Mouse (Mus musculus): Measurements from ENCODE around the gene Mphosph9. TPM values are rescaled to one million over a fixed set of nuclear protein-coding genes. Genes with fewer than 3 reads are reported as not detected.
A peak's percentile ranks its signal among the peaks of the same experiment; 100 is the strongest.

Gene Mphosph9
- total RNA-seq, 2 experiments from 2014 or later, result 8.7 to 21.2 TPM

GRCm38 (mm10) chr5:124270226-124270625, 57.5 kb downstream of the Mphosph9 start:
- ATAC-seq (ENCODE audit: poor library complexity, severe bottlenecking), result no peak

DNA sequence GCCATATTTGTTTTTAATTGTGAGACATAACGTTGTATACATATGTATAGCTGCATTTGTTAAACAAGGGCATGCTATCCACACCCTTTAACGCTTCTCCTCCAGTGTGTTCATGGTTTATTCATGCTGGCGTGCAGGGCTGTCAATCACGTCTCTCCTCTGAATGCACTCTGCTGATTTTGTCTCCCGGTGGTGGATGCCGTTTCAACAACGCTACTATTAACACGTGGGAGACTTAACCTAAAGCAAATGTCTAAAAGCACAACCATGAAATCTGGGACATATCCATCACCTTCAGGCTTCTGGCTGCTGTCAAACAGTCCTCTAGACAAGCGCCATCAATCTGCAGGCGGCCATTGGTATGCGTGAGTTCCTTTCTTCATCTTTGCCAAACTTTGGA, 58.1 kb downstream of the Mphosph9 start:
- no peak for ATAC-seq (ENCODE audit: poor library complexity, severe bottlenecking)

GRCm38 (mm10) chr5:124267652-124268051, 60.1 kb downstream of the Mphosph9 start:
- ATAC-seq (ENCODE audit: poor library complexity, severe bottlenecking), result no peak

- no peak for ATAC-seq (ENCODE audit: poor library complexity, severe bottlenecking)
These were observed 61.0 kb downstream of the Mphosph9 start for GRCm38 (mm10) chr5:124266821-124267220.

GRCm38 (mm10) chr5:124263246-124263645, 64.5 kb downstream of the Mphosph9 start:
- no peak for ATAC-seq (ENCODE audit: poor library complexity, severe bottlenecking)

DNA sequence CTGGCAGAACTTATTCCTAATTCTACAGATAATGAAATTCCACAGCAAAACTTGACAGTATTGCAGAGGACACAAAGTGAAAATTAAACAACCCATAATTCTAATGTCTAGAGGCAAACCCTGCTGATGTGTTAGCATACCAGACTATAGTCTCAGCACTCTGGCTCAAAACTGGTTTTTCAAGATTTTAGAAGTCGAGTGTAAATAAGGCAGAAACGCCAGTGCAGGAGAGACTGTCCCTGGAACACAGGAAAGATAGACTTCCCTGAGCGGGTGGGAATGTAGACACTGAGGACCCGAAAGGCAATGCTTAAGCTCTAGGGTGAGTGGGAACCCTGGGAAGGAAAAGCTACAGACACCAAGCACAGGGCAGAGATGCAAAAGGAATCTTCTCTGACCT, 65.7 kb downstream of the Mphosph9 start:
- no peak for ATAC-seq (ENCODE audit: poor library complexity, severe bottlenecking)

DNA sequence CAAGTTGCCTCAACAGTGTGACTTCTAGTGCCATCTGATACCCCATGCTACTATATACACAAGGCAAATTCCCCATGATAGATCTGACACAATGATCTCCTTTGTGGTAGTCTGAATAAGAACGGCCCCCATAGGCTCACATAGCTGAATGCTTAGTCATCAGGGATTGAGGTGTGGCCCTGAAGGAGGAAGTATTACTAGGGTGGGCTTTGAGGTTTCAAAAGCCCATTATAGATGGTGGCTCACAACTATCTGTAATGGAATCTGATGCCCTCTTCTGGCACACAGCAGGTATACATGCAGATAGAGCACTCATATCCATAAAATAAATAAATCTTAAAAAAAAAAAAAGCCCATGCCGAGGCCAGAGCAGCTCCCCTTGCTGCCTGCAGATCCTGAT, 68.6 kb downstream of the Mphosph9 start:
- no peak for ATAC-seq (ENCODE audit: poor library complexity, severe bottlenecking)

DNA sequence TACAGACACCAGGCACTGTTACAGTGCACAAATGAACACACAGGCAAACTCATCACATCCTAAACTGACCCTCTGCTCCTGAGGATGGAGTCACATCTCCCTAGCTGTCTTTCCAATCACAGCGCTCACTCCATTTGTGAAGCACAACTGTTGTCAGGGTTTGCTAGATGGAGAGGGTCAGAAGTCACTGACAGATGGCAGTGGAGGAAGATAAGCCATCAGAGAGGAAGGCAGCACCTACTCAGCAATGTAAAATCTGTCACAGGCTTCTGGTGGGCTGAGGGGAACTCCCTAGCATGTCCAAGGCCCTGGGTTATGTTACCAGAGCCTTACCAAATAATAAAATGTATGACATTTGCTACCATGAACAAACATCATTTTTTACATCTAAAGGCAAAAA, 69.7 kb downstream of the Mphosph9 start:
- ATAC-seq (ENCODE audit: poor library complexity, severe bottlenecking), result no peak

DNA sequence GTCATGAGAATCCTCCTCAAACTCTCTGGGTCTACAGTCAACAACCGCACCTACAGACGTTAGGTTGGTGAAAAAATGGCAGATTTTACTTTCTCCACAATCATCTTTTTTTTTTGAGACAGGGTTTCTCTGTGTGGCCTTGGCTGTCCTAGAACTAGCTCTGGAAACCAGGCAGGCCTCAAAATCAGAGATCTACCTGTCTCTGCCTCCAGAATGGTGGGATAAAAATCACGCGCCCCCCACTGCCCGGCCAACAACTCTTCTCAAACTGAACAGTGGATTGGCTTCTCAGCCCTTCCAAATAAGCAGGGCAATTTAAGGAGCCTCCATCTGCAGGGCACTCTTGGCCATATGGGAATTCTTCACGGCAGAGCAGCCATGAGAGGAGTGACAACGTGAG, 72.6 kb downstream of the Mphosph9 start:
- no peak for ATAC-seq (ENCODE audit: poor library complexity, severe bottlenecking)

- ATAC-seq (ENCODE audit: poor library complexity, severe bottlenecking), result no peak
These were observed 74.2 kb downstream of the Mphosph9 start for GRCm38 (mm10) chr5:124253555-124253954.

GRCm38 (mm10) chr5:124252580-124253320, 75.0 kb downstream of the Mphosph9 start:
- no peak for ATAC-seq (ENCODE audit: poor library complexity, severe bottlenecking)

- no peak for ATAC-seq (ENCODE audit: poor library complexity, severe bottlenecking)
These were observed 76.7 kb downstream of the Mphosph9 start for GRCm38 (mm10) chr5:124251070-124251469.

- peak; percentile 62 for ATAC-seq (ENCODE audit: poor library complexity, severe bottlenecking)
These were observed 77.9 kb downstream of the Mphosph9 start, which contains the start of gene Pitpnm2 for GRCm38 (mm10) chr5:124249614-124250591. Gene Pitpnm2, minus strand, starts transcription at chr5:124249760.

DNA sequence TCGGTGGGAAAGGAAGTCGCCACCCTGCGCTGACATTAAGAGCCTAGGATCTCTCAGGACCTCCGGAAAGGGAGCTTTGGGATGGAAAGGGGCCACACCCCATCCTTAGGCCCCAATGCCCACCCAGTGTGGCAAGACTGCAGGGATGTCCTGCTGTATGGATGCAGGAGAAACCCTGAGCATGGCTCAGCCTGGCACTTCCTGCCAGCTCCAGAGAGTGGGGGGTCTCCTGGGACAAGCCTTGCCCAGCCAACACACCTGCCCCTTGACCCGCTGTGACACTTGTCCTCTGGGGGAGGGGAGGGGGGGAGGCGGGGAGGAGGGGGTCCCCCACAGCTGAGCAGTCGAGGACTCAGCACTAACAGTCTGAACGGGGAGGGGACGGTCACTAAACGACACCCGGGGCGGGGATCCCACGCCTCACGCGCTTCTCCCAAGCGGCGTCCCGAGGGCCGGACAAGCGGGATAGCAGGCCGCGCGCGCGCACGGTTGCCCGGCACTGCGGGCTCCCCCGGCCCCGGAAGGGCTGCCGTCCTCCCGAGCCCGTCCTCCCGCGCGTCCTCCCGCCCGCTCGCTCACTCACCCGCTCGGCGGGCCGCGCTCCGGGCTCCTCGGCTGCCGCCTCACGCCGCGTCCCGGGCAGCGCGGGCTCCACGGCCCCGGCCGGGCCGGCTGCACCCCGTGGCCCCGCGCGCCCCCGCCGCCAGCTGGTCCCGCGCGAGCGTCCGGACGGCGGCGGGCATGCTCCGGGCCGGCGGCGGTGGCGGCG, 78.7 kb downstream of the Mphosph9 start:
- no peak for ATAC-seq (ENCODE audit: poor library complexity, severe bottlenecking)

DNA sequence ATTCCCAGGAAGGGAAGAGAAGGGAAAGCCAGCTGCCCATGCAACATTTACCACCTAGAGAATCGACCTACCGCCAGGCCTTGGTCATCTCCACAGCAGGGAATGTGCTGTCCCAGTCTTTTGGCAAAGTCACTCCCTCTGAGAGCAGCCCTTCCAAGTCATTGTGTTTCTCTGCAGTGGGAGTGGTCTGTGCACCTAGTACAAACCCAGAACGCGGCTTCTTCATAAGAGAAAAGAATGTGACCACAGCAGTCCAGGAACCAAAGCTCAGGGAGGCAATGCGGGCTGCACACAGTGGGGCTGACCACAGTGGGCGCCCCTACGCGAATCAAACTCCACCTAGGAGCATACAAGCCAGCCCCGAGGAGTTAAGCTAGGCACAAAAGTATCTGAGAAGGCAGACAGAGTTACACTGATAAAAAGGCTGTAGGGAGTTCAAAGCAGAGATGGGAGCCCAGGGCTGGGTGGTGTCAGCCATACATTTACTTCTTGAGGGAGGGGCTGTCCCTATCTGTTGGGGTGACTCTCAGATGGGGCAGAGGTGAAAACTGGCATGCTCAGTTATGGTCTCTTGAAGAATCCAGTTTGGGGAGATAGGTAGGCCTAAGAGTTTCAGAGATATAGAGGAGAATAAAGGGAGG, 79.7 kb downstream of the Mphosph9 start:
- no peak for ATAC-seq (ENCODE audit: poor library complexity, severe bottlenecking)

GRCm38 (mm10) chr5:124247296-124247695, 80.5 kb downstream of the Mphosph9 start:
- ATAC-seq (ENCODE audit: poor library complexity, severe bottlenecking), result no peak

GRCm38 (mm10) chr5:124244885-124245284, 82.9 kb downstream of the Mphosph9 start:
- no peak for ATAC-seq (ENCODE audit: poor library complexity, severe bottlenecking)

- ATAC-seq (ENCODE audit: poor library complexity, severe bottlenecking), result no peak
These were observed 83.3 kb downstream of the Mphosph9 start for GRCm38 (mm10) chr5:124244449-124244848.

DNA sequence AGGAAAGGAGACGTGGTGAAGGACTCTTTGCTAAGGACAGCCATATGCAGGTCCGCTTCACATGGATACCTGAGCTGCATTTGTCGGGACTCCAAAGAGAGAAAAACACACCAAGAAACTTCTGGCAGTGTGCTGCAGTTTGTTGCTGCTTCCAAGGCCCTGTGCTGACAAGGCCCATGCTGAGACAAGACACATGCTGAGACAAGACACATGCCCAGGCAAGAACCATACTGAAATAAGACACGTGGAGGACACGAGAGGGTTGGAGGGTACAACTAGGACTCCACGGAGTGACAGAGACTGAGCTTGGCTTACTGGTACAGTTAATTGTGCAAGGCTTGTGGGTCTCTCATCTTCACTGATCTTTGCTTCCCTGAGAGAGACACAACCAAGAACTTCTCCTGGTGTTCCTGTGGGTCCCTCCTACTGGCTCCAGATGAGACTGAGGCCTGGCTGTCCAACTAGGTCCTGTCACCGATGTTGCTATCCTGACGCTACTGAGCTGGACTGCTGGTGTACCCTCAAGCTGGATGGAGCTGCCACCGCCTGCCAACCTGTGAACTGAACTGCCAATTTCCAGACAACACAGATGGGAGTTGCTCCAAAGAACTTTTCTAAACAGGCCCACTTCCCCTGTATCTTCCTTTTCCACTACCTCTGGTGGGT, 84.4 kb downstream of the Mphosph9 start:
- no peak for ATAC-seq (ENCODE audit: poor library complexity, severe bottlenecking)
